Mouse (Mus musculus): Measurements from ENCODE around the gene Khsrp.

DNA sequence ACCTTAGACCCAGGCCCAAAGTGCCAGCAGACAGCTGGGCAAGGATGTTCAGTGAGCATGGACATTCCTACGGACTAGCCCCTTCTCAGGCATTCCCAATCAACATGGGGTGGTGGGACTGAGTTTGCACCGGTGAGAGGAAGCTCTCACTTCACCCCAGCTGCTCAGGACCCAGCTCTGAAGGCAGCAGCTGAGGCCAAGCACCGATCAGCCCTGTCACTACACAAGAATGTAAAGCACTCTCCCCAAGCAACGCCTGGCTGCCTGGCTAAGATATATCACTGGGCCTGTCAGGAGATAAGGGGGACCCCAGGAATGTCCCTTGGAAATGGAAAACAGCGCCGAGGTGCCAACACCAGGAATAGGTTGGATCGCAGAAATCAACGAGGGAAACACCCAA is 30.1 kb downstream of the Khsrp start:
- no peak for TF ChIP-seq POLR2A (IDR thresholded peaks at IDR 0.05; ENCODE audit: borderline replicate concordance, extremely low read depth, insufficient read depth, insufficient read length, poor library complexity, severe bottlenecking)
- TF ChIP-seq CTCF (IDR thresholded peaks at IDR 0.05; ENCODE audit: borderline replicate concordance, extremely low read depth, insufficient read depth, insufficient read length): no peak

Measured in brain, embryonic 14.5 days (tissue).